Mouse (Mus musculus): ENCODE results near the gene Zcchc24.
A peak's percentile ranks its signal among the peaks of the same experiment; 100 is the strongest.

The Zcchc24 gene

DNA sequence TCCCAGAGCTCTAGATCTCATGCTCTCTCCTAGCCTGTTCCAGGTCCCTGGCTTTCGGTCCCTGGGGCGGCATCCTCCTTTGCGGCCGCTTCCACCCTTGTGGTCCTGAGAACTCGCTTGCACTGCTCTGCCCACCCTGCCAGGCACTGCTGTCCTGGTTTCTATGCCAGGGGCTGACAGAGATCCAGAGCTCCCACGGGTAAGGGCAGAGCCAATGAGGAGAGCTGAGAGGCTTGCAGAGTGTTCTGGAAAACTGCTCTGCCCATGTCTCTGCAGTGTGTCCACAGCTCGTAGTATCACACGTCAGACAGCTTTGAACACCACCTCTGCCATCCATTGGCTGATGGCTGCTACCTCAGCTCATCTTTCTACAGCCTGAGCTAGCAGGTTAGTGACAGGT, 51.1 kb downstream of the Zcchc24 start:
- DNase-seq (ENCODE audit: low spot score) = no peak

DNA sequence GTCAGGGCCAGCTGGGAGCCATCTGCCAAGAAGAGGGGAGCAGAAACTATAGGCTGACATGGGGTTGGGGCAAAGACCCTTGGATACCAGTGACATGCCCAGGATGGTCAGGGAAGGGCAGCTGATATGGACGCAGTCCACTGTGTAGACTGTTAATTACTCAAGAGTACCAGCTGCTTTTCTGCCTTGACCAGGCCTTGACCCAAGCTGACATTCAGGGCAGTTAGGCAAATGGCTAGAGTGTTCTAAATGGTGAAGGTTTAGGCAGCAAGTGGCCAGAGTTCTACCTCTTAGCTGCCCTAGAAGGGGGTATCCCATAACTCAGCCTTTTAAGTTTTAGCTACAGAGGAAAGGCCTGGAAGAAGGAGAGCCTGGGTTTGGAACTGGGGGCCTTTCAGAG, 52.3 kb downstream of the Zcchc24 start:
- no peak for DNase-seq (ENCODE audit: low spot score)

DNA sequence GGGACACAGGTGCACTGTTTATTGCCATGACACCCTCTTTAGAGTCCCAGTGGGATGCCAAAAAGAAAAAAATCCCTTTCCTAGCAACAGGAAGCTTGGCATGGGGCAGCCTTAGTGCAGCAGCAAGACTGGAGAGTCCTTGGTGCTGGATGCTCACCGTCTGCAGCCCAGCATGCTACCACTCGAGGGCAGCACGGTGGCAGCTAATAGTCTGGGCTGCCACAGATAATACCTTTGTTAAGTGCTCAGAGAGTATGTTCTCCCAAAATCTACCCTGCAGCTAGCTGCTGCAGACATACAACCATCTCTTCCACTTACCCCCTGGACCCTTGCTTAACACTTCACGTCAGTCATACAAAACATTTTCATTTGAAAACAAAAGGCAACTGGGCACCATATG, 55.4 kb downstream of the Zcchc24 start:
- DNase-seq (ENCODE audit: low spot score) = no peak

DNA sequence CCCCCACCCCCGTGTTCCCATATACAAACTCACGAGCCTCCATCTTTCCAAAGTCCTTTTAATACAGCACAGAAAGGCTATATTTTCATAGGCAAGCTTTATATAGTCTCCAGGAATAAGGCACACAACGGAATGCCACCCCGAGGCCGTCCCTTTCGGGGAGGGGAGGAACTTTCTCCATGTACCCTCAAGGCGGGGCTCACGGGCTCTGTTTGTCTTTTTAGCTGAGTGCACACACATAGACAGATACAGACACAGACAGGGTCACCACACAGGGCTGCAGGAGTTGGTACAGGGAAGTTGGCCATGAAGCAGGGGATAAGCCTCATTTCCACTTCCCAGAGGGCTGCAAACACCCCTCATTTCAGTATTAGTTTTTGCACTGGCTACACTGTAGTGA, 57.2 kb downstream of the Zcchc24 start:
- no peak for DNase-seq (ENCODE audit: low spot score)

DNA sequence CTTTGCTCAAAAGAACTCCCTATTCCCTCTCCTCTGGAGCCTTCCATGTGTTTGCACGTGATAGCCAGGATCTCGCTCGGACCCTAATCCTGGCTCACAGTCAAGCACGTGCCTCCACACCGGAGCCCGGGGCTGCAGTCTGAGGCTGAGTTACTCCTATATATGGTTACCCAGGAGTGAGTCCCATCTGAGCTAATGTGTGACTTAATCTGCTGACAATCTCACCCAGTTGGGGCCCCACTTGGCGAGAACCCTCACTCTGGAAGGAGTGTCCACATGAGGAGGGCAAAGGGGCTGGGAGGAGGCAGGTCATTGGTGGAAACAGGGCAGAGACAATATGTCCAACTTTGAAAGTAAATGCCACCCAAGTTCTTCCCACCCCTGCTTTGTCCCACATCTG, 57.7 kb downstream of the Zcchc24 start:
- DNase-seq (ENCODE audit: low spot score) = no peak

DNA sequence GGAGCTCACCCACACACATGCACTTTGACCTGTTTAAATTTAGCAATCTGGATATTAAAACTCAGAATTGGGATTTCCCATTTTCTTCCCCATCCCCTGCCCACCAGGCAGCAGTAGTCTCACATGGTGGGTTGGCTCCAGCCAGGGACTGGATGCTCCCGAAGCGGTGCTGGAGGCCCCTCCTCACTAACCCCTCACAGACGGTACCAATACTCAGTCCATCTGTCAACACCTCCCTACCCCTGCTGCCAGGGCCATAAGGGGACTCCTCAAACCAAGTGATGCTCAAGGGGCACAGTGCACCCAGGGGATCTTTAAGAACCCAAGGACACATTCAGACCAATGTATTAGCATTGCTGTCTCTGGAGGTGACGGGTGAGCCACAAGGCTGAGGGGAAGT, 58.2 kb downstream of the Zcchc24 start:
- no peak for DNase-seq (ENCODE audit: low spot score)

DNA sequence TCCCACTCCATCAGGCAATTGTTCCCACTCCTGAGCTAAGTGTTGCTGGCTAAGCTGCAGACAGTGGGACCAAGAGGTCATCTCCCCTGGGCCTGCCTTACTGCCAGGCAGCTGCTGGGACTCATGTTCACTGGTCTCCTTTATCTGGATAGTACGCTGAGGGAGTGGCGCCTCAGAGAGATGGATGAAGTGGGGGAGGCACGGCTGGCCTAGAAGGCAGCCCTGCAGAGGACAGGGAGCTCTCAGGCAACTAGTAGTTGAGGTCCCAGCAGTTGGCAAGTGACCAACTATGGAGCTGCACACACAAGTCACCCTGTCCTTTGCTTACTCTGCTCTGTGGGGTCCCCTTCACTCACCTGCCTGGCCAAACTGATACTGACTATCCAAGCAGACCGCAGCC, 58.8 kb downstream of the Zcchc24 start:
- DNase-seq (ENCODE audit: low spot score) = no peak

DNA sequence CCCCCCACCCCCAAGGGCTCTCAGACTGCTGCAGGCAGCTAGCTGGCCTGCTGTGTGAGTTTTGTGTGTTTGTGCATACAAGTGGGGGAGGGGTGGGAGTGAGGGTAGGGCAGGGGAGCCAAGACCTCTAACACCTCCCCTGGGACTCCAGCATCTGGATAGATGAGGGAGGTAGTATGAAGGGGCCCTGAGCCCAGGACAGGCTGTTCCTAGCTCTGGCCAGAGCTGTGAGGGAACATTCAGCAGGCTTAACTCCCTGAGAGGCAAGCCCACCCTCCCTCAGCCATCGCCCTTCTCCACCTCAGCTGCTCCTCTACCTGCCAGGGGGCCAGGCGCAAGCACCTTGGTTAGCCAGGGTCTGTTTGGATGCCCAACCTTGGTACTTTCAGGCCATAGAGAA, 59.9 kb downstream of the Zcchc24 start:
- no peak for DNase-seq (ENCODE audit: low spot score)

DNA sequence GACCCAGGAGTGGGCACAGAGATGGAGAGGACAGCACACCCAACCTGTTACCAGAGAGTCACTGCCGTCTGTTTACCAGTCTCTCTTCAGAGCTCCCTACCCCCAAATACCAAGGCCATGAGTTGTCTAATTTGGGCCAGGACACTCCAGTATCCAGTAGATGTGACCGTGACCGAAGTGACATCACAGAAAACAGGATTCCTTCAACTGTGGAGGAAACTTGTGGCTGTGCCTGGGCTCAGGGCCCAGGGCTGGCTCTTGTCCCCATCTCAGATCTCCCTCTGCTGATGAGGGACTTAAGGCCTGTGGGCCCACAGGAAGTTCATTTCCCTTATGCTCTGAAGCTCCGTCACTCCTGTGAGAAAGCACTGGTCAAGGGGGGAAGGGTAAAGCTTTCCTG, 60.4 kb downstream of the Zcchc24 start:
- DNase-seq (ENCODE audit: low spot score) = no peak

DNA sequence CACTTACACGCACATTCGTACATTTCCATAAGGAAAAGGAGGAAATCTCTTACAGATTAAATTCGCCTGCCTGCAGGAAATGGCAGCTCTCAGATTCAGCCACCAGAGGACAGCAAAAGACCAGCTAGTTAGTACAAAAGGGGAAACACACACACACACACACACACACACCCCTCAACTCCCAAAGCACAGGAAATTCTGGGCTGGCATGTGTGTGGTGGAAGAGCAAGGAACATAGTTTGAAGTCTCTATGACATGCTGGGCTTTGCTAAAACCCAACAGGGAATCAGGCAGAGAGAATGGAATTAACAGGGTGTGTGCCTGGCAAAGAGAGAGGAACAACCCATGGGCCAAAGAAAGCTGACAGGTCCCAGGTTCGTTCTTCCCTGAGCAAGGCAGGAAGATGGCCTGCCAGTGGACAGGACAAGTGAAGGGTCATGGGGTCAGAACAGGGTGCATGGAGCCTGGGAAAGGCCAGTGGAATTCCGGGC, 61.1 kb downstream of the Zcchc24 start:
- no peak for DNase-seq (ENCODE audit: low spot score)

DNA sequence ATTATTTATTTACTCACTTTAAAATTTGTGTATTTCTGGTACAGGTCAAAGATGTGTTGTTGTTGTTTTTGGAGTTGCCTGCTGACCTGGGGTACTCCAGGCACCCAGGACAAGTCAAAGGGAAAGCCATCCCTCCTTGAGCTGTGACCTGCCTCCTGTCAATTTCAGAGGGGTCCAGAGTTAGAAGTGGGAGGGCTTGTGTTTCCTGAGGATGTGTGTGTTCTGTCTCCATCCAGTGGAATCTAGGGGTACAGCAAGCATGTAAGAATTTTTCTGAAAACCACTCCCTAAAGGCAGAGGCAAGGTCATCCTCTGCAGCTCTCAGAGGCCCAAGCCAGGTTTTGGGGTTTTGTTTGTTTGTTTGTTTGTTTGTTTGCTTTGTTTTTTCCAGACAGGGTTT, 66.9 kb downstream of the Zcchc24 start:
- no peak for DNase-seq (ENCODE audit: low spot score)

DNA sequence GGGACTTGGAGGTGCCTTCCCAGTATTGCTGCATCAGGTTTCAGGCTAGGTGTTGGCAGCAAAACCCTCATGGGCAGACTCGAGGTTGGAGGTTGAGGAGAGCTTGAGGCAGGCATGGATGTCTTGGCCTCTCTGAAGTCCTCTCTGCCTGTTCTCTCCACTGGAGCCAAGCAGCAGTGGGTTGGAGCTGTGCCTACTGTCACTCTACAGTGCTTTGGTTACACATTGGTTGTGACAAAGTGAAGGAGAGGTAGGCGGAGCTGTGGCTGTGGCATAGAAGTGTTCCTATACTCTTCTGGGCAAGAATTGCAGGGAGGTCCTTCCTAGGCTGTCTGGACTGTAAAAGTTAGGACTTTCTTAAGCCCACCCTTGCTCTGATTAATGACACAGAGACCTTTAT, 72.5 kb downstream of the Zcchc24 start:
- no peak for DNase-seq (ENCODE audit: low spot score)

DNA sequence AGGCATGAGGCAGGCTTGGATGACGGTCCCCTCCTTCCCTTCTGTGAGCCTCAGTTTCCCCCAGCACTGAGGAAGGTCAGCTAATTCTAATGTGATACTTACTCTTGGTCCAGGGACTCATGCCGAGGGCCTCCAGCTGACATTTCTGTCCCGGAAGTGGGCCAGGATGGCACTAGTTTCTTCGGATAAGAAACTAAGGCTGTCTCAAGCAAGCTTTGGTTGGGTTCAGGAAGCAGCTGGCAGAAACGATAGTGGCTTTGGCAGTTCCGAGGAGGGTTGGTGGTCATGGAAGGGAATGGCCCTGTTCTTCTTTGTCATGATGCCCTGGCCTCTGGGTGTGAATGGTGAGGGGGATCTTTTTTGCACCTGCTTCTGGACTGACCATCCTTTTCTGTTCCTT, 73.8 kb downstream of the Zcchc24 start:
- no peak for DNase-seq (ENCODE audit: low spot score)

DNA sequence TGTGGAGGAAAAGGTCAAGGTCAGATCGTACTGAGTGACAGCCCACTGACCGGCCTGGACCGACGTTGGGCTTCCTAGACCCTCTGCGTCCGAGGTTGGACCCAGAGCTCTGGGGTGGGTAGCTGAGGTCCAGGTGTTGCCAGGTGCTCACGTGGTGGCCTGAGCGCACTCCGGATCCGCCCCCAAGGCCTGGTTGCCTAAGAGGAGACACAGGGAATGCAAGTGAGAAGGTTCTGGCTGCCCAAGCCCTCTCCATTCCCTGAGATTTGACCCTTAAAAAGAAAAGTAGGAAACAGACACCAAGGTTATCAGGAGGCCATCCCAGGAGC, 74.3 kb downstream of the Zcchc24 start:
- DNase-seq (ENCODE audit: low spot score) = no peak

DNA sequence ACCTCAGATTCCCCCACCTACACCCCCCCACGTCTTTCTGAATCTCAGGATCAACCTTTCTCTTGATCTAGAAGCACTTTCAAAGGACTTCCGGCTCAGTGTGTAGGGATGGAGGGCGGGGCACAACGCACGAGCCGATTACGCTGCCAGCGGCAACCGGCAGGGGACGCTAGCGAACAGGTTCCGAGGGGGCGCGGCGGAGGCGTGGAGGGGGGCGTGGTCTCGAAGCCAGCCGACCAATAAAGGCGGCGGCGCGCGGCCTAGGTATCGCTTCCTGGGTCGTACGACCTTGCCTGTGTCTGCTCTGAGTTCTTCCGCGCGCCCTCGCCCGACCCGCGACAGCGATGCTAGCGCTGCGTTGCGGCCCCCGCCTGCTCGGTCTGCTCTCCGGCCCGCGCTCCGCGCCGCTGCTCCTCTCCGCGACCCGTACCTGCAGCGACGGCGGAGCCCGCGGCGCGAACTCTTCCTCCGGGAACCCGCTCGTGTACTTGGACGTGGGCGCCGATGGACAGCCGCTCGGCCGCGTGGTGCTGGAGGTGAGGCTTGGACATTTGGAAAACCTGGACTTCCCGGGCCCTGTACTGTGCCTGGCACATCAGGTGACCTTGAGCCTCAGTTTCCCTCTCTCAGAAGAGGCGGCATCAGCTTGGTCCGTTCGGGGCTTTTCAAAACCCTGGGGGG, 74.8 kb downstream of the Zcchc24 start, which contains the start of gene Ppif:
Gene Ppif, plus strand, starts transcription at position 267 of the 681 bp plus-strand sequence.
- peak; percentile 94 for DNase-seq (ENCODE audit: low spot score)

DNA sequence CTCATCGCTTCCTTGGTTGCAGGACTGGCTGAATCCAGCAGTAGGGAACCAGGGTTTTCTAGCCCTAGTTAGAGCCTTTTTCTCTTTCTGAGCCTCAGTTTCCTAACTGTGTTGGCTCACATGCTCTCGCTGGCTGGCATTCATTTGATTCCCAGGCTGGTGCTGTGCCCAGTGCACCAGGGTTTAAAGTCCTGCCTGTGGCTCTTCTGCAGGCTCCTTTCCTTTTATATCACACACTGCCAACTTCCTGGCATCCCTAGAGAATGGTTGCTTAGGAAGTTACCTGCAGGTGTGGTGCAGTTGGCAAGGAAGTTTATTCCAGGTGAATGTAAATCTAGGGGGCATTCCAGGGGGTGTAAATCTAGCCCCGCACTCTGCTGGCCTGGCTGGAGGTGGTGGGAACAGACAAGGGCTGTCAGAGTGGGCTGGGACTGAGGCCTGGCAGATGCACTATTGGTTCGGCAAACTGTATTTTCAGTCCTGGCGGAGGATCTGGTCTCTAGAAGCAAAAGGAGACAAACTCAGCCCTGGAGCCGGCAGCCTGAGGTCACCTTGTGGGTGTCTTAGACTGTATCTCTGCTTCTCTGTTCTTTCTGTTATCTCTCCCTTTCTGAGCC, 75.5 kb downstream of the Zcchc24 start:
- DNase-seq (ENCODE audit: low spot score) = no peak

DNA sequence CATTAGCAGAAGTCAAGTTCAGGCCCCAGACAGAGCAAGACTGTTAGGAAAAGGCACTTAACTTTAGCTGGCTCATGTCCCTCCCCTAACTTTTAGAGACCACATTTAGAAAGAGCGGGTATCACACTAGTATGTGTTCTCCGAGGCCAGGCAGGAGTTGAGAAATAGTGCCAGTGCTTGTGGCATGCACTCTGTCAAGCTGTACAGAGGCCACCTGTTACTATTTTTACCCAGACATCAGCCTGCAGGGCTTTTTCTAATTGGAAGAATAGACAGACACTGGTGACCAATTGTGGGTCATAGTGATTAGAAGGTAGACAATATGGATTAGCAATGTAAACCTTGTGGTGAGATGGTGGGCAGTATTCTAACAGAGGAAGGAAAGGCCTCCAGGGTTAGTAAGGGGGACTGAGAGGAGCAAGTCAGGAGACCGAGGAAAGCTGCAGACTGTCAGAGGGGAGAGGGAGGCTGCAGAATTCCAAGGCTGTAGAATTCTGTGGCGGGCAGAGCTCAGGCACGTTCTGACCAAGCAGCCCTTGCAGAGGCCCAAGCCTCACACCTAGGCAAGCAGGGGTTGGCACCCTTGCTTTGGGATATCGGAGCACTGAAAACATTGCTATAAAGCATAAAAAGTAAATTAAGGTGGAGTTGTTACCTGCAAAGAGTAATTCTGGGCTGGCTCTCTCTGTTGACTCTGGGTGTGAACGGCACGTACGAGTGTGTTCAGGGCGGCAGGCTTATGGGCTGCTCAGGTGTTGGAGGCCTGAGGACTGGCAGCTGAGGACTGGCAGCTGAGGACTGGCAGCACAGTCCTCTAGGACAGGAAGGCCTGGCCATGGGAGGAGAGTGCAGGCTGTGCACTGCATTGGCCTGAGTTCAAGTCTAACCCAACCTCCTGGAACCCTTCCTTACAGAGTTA, 81.6 kb downstream of the Zcchc24 start:
- no peak for DNase-seq (ENCODE audit: low spot score)

DNA sequence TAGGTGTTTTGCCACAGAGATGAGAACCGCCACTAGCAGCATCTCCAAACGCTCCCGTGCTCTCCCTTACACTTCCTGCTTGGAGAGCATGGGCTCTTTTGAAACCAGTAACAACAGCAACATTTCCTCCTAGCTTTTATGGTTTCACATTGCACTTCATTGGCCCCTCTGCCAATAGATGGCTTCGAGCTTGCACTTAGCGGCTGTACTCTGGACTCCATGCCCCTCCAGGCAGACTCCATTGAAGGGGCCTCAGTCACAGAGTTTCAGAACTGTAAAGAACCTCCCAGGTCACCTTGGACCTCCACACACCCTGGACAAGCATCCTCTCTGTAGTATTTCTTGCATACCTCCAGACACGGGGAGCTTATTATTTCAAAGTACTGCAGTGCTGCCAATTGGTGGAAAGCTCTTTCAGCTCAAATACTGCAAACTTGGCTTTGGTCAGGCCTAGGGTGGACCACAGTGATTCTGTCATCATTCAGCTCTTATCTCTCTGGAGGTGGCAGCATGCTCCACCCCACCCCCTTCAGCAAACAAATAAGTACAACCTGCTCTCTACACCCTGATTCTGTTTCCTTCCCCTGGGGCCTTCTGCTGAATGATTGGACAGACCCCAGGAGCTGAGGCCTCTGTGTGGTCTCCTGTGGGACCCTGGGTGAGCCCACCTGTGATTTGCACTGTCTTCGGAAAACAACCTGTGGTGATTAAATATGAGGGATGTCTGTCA, 82.5 kb downstream of the Zcchc24 start:
- DNase-seq (ENCODE audit: low spot score) = no peak

DNA sequence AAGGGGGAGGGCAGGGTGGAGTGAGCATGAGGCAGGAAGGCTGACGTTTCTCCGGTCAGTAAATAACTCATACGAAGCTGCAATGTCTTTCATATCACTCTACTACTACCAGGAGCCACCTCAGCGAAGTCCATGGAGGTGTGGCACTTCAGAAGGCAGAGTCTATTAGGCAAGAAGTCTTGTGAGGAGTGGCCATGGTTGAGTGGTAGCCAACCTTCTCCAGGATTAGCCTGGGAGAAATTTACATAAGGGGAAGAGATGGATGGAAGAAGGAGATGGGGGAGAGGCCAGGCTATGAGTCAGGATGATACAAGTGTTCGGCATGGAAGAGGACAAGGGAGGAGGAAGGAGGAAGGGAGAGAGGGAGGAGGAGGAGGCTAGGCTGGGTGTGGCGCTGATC, 86.8 kb downstream of the Zcchc24 start:
- DNase-seq (ENCODE audit: low spot score) = no peak

DNA sequence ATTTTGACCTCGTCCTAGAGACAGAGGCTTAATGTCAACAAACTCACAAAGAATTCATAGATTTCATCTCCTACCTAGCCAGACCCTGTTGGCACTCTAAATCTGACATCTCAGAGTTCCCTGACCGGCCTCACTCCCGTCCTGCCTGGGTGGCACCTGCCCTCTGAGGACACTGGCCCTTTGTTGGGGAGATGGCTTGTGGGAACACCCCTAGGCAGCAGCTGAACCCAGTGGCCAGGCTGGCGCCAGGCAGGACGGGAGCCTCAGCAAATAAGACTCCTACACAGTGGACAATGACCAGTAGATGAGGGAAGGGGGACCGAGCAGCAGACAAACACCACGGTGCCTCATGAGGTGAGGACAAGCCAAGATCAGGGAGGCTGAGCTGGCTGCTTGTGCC, 89.2 kb downstream of the Zcchc24 start:
- DNase-seq (ENCODE audit: low spot score) = no peak

DNA sequence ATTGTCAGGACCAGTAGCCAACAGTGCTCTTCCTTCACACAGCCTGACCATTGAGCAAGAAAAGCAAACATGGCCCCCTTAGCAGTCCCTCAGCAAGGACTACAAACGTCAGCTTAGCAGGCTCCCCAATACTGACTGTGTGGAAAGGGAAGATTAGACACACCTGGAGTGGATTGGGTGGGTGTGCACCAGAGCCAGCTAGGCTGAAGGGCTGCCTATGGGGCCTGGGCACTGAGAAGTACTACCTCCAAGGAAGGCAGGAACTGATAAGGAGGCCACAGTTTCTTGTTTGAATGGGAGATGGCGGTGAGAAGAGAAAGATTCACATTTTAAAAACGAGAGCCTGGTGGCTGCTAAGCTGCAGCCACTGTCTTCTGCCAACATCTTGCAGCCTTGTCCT, 101.3 kb downstream of the Zcchc24 start:
- DNase-seq (ENCODE audit: low spot score) = no peak

DNA sequence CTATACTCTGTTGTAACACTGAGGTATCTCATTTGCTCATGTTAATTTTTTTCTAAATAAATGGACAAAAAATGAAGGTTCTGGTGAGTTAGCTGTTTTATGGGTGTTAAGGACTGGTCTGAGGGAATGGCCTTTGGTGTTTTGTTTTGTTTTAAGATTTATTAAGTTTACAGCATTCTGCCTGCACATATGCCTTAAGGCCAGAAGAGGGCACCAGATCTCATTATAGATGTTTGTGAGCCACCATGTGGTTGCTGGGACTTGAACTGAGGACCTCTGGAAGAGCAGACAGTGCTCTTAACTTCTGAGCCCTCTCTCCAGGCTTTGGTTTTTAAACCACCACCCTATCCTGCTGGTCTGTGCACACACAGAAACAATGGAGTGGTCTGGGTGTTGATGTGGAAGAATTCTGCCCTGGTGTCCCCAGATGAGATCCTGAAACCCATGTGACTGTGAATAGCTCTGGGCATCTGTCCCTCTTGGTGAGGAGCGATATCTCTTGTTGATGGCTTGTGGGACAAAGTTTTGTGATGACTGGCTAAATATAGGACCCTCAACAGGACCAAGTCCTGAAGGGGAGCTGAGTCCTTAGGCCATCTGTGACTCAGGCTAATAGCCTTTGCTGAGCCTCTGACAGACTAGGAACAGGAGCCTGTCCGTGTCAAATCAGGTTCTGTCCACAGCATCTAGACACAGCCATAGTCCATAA, 102.0 kb downstream of the Zcchc24 start:
- no peak for DNase-seq (ENCODE audit: low spot score)
